Mouse (Mus musculus): Measurements from ENCODE around the gene Actn1.

DNA sequence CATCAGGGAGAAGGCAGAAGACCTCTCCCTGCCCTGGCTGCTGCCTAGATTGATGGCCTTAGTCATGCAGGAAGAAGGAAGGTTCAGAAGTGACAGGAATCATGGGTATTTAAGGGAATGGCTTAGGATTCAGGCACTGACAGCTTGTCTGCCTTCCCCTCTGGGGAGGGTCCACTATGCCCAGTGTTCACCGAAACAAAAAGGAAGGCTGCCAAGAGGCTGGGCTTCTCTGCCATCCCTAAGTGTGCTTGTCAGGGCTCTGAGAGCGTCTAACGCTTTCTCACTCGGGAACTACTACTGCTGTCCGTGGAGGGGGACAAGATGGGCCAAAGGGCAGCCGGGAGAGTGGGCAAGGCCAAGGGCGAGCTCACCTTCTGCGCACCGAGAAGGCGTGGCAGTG, 69.3 kb downstream of the Actn1 start:
- no peak for TF ChIP-seq CTCF (IDR thresholded peaks at IDR 0.05; ENCODE audit: low read depth)
- TF ChIP-seq EP300 (IDR thresholded peaks at IDR 0.05; ENCODE audit: low read depth): no peak

Data from liver, postnatal 0 days (tissue).